Mouse (Mus musculus): ENCODE data around the gene Ugt1a5. TPM values are rescaled to one million over a fixed set of nuclear protein-coding genes. Genes with fewer than 3 reads are reported as not detected.

Ugt1a5 gene
- total and polyA plus RNA-seq, 3 experiments, result not detected

- TF ChIP-seq CHD1 (IDR thresholded peaks at IDR 0.05; ENCODE audit: low read depth, low read length), result no peak
- 0 out of 2 replicates have a peak, but pooled peaks have one; percentile 2 for TF ChIP-seq NELFE (IDR thresholded peaks at IDR 0.05; ENCODE audit: low read depth, low read length)
- TF ChIP-seq MAX (IDR thresholded peaks at IDR 0.05; ENCODE audit: low read length), result no peak
- peak; percentile 53; the same call in 1 of the 2 replicates for TF ChIP-seq MYB (IDR thresholded peaks at IDR 0.05; ENCODE audit: low read depth, low read length)
- TF ChIP-seq ZC3H11A (IDR thresholded peaks at IDR 0.05; ENCODE audit: low read depth, low read length), result 0 out of 2 replicates have a peak, but pooled peaks have one; percentile 18
- no peak for TF ChIP-seq BHLHE40 (IDR thresholded peaks at IDR 0.05; ENCODE audit: borderline replicate concordance, low read depth, low read length)
- TF ChIP-seq ZKSCAN1 (IDR thresholded peaks at IDR 0.05; ENCODE audit: low read depth, low read length), result no peak
- peak; percentile 96 for TF ChIP-seq ETS1 (IDR thresholded peaks at IDR 0.05; ENCODE audit: low read depth, low read length)
- no peak for TF ChIP-seq USF1 (IDR thresholded peaks at IDR 0.05; ENCODE audit: low read depth, low read length)
- no peak for TF ChIP-seq CTCF (IDR thresholded peaks at IDR 0.05 in 2 of 3, conservative IDR thresholded peaks at IDR 0.05 in 1 of 3; ENCODE audit: control insufficient read depth in 1 of 3, insufficient read depth in 1 of 3, low read depth in 2 of 3, low read length in 3 of 3, poor library complexity in 1 of 3, severe bottlenecking in 1 of 3)
- TF ChIP-seq ZNF384 (IDR thresholded peaks at IDR 0.05; ENCODE audit: low read depth, low read length), result no peak
- TF ChIP-seq MYC (IDR thresholded peaks at IDR 0.05; ENCODE audit: low read depth, low read length), result no peak
- TF ChIP-seq UBTF (IDR thresholded peaks at IDR 0.05; ENCODE audit: borderline replicate concordance, insufficient read depth, low read depth, low read length), result no peak
- TF ChIP-seq POLR2A (IDR thresholded peaks at IDR 0.05; ENCODE audit: control insufficient read depth in 1 of 2, insufficient read depth in 1 of 2, low read depth in 1 of 2, low read length in 2 of 2, poor library complexity in 1 of 2), result peak in 1 of 2 experiments; percentile 59; a peak in 2 of 4 replicates
- no peak; the same call in 1 of the 2 replicates for TF ChIP-seq RCOR1 (IDR thresholded peaks at IDR 0.05; ENCODE audit: low read depth, low read length)
- TF ChIP-seq MEF2A (IDR thresholded peaks at IDR 0.05; ENCODE audit: extremely low read depth, insufficient replicate concordance, low read depth, low read length, poor library complexity, severe bottlenecking), result no peak
- TF ChIP-seq NRF1 (IDR thresholded peaks at IDR 0.05; ENCODE audit: insufficient read depth, low read depth, low read length, poor library complexity, severe bottlenecking), result no peak
- TF ChIP-seq TBP (IDR thresholded peaks at IDR 0.05; ENCODE audit: low read depth, low read length), result peak; percentile 31; the same call in 1 of the 2 replicates
- peak; percentile 79 for TF ChIP-seq POLR2AphosphoS2 (IDR thresholded peaks at IDR 0.05; ENCODE audit: low read length)
- no peak for TF ChIP-seq POLR2AphosphoS5 (IDR thresholded peaks at IDR 0.05; ENCODE audit: borderline replicate concordance, low read depth, low read length)
- TF ChIP-seq SIN3A (IDR thresholded peaks at IDR 0.05; ENCODE audit: low read length), result peak; percentile 53; the same call in 1 of the 2 replicates
These were observed 96.4 kb downstream of the Ugt1a5 start (continued) for GRCm38 (mm10) chr1:88262255-88262654.

DNA sequence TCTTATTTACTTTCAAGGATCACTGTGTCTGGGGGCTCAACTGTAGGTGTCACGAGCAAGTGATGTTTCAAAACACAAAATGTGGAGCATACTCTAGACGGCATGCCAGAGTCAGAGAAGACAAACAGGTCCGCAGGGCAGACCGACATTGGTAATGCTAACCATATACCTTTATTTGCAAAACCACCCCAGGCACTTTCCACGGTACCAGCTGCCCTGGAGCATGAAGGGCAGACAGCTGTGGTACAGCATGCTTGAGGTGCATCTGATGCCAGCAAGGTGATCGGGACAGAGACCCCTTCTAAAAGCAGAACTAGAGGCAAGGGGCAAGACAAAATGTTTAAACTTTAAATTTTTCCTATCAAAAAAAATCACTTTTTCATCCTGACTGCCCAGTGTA is 97.1 kb downstream of the Ugt1a5 start:
- Histone ChIP-seq H3K79me2 (ENCODE audit: control insufficient read depth, insufficient read depth, low read length, poor library complexity) (no peaks in the 10 kb centered on the region), H3K9ac (ENCODE audit: control insufficient read depth, low read depth, low read length, poor library complexity, severe bottlenecking) (no peak overlapping the region), H3K9me3 (replicated peaks; ENCODE audit: insufficient read depth, low read length) (no peaks in the 10 kb centered on the region), H3K27ac (ENCODE audit: control insufficient read depth, low read depth, low read length) (peak overlapping the region; percentile 25; the same call in 1 of the 2 replicates), H3K4me3 (ENCODE audit: control insufficient read depth in 1 of 2, insufficient read depth in 1 of 2, low read depth in 2 of 2, low read length in 2 of 2) (no peak overlapping the region), H3K4me1 (ENCODE audit: control insufficient read depth in 1 of 2, insufficient read depth in 2 of 2, low read length in 2 of 2) (peaks cover 7 to 17% of the 10 kb centered on the region in 2 experiments), H3K27me3 (ENCODE audit: control insufficient read depth in 1 of 2, insufficient read depth in 2 of 2, low read length in 2 of 2) (no peaks in the 10 kb centered on the region), H3K36me3 (ENCODE audit: control insufficient read depth in 1 of 2, insufficient read depth in 2 of 2, low read length in 2 of 2) (peaks cover 21 to 24% of the 10 kb centered on the region in 2 experiments)
- TF ChIP-seq ZMIZ1 (IDR thresholded peaks at IDR 0.05; ENCODE audit: low read depth, low read length) (no peak), MAFK (IDR thresholded peaks at IDR 0.05; ENCODE audit: borderline replicate concordance, low read depth, low read length) (no peak), MAX (IDR thresholded peaks at IDR 0.05; ENCODE audit: low read length) (0 out of 2 replicates have a peak, but pooled peaks have one; percentile 18)
- no peak for DNase-seq (ENCODE audit: low read depth, low spot score)
